Mouse (Mus musculus): Measurements from ENCODE around the gene Tpo.

- TF ChIP-seq CTCF (IDR thresholded peaks at IDR 0.05; ENCODE audit: borderline replicate concordance, insufficient read depth, low read depth, low read length) (no peak), POLR2A (IDR thresholded peaks at IDR 0.05; ENCODE audit: borderline replicate concordance, insufficient read depth, low read length) (no peak)
Measured at GRCm38 (mm10) chr12:30048848-30049247, 83.6 kb downstream of the Tpo start.
